Mouse (Mus musculus): ENCODE measurements around the gene Tbc1d9b.
A peak's percentile ranks its signal among the peaks of the same experiment; 100 is the strongest.

Tbc1d9b gene

GRCm38 (mm10) chr11:50211322-50212059, 80.3 kb downstream of the Tbc1d9b start:
- DNase-seq, result no peak

- DNase-seq, result no peak
Measured at GRCm38 (mm10) chr11:50212060-50212739, 81.0 kb downstream of the Tbc1d9b start.

GRCm38 (mm10) chr11:50212848-50213758, 81.9 kb downstream of the Tbc1d9b start:
- DNase-seq, result peak; percentile 65 to 70

- no peak for DNase-seq
Measured at GRCm38 (mm10) chr11:50214631-50215030, 83.4 kb downstream of the Tbc1d9b start.

GRCm38 (mm10) chr11:50215633-50216032, 84.4 kb downstream of the Tbc1d9b start:
- DNase-seq, result no peak

- no peak for DNase-seq
Measured at GRCm38 (mm10) chr11:50216724-50217366, 85.6 kb downstream of the Tbc1d9b start.

- no peak for DNase-seq
Measured at GRCm38 (mm10) chr11:50217811-50218210, 86.6 kb downstream of the Tbc1d9b start.

- no peak for DNase-seq
Measured at GRCm38 (mm10) chr11:50219833-50220232, 88.6 kb downstream of the Tbc1d9b start.
